Mouse (Mus musculus) heart, postnatal 0 days (tissue): Measurements from ENCODE around the gene Pls3.

ENCODE experiments used
- CTCF ChIP-seq: IDR thresholded peaks from 2 replicates; pipeline ENCODE4 v1.5.1; 2016; ENCODE audit warnings: antibody characterized with exemption, control low read depth, low read depth
- EP300 ChIP-seq: IDR thresholded peaks from 2 replicates; pipeline ENCODE4 v1.6.1; 2016; ENCODE audit warnings: antibody characterized with exemption, low read depth

DNA sequence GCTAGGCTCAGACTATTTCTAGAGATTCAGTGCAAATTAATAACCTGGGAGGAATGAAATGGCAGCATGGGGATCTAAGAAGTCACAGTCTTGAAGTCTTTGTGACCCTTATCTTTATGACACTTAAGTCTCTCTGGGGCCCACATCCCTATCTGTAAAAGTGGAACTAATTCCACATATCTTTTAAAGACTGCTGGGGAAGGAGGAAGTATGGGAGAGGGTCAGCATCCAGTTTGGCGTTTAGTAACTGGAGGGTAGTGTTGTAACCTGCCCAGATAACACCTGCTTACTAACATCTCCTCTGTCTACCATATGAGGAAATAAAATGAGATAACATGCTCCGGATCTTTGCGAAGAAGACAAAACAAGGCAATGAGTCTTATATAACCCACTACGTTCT, 30.7 kb downstream of the Pls3 start:
- TF ChIP-seq EP300 = no peak
- TF ChIP-seq CTCF = no peak
